Mouse (Mus musculus) lung, embryonic 14.5 days (tissue): Measurements from ENCODE around the gene 6030468B19Rik. TPM values are rescaled to one million over a fixed set of nuclear protein-coding genes. Genes with fewer than 3 reads are reported as not detected.

ENCODE experiments used
- ATAC-seq: fragments of 200-750 bp; cut with Nextera tagmentation; 2 replicates; pipeline ENCODE4 v1.8.0; 2017; ENCODE audit warnings: mild to moderate bottlenecking, moderate TSS enrichment, moderate library complexity; ENCODE audit not compliant: insufficient read depth
- DNase-seq: peaks from one replicate; pipeline ENCODE4 v3.0.0-alpha.2; 2015
- H3K27ac ChIP-seq: fragments of 300-500 bp; sonication (generic); 2 replicates; pipeline ENCODE4 v1.5.1; 2014; ENCODE audit warnings: low read depth, mild to moderate bottlenecking, moderate library complexity
- H3K27me3 ChIP-seq: fragments of 300-500 bp; sonication (generic); 2 replicates; pipeline ENCODE4 v1.6.1; 2014; ENCODE audit warnings: low read length, control low read depth; ENCODE audit not compliant: insufficient read depth
- H3K36me3 ChIP-seq: fragments of 300-500 bp; sonication (generic); 2 replicates; pipeline ENCODE4 v1.6.1; 2014; ENCODE audit warnings: control low read depth; ENCODE audit not compliant: insufficient read depth
- H3K4me1 ChIP-seq: fragments of 300-500 bp; sonication (generic); 2 replicates; pipeline ENCODE4 v1.6.1; 2014; ENCODE audit warnings: antibody characterized with exemption, control low read depth; ENCODE audit not compliant: insufficient read depth
- H3K4me2 ChIP-seq: fragments of 300-500 bp; sonication (generic); 2 replicates; pipeline ENCODE4 v1.6.1; 2014; ENCODE audit warnings: mild to moderate bottlenecking
- H3K4me3 ChIP-seq: fragments of 300-500 bp; sonication (generic); 2 replicates; pipeline ENCODE4 v1.5.1; 2014; ENCODE audit warnings: low read depth, low read length
- H3K9ac ChIP-seq: fragments of 300-500 bp; sonication (generic); 2 replicates; pipeline ENCODE4 v1.6.1; 2014
- H3K9me3 ChIP-seq: fragments of 300-500 bp; sonication (generic); 2 replicates; pipeline ENCODE4 v1.6.1; 2016; ENCODE audit warnings: low read depth, low read length, control low read depth
- CTCF ChIP-seq: IDR thresholded peaks from 2 replicates; pipeline ENCODE4 v1.5.1; 2016; ENCODE audit warnings: antibody characterized with exemption, low read depth
- WGBS: fragments of 180-500 bp; shearing (Covaris S2); extraction: QIAGEN DNeasy Blood & Tissue Kit; methylation state at CpG from one replicate; pipeline ENCODE4 v1.1.7; 2014; 5-methylcytosine and 5-hydroxymethylcytosine counted together
- polyA plus RNA-seq: library from polyadenylated mRNA; unstranded; fragments of >200 nt; fragmentation: Nextera tagmentation; extraction: Ambion mirVana; gene quantifications from 2 replicates; pipeline ENCODE4 v1.2.1, GENCODE M21; 2014

The 6030468B19Rik gene
- polyA plus RNA-seq, 1 experiment from 2014 or later, result 0.22 TPM

DNA sequence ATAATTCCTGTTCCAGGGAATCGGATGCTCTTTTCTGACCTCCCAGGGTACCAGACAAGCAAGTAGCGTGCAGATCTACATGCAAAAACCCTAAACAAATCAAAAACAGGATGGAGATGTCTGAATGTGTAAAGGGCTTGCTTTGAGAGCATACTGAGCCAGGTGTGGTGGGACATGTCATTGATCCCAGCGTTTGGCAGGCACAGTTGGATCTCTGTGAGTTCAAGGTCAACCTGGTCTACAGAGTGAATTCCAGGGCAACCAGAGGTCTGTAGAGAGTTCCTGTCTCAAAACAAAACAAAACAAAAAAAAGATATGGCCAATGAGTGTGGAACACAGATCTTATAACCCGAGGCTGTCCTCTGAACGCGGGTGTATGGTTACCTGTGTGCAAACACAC, 26.0 kb downstream of the 6030468B19Rik start:
- no peak overlapping the region for H3K4me3 ChIP-seq
- H3K4me1 ChIP-seq, result peaks cover 21% of the 10 kb centered on the region
- TF ChIP-seq CTCF, result no peak
- peak overlapping the region; percentile 59; the same call in 1 of the 2 replicates for H3K27ac ChIP-seq
- no peaks in the 10 kb centered on the region for H3K27me3 ChIP-seq
- ATAC-seq (no peak), DNase-seq (no peak)
- 0 out of 2 replicates have a peak overlapping the region, but pooled peaks have one; percentile 24 for H3K9ac ChIP-seq
- 86% methylated on average over 6 of the region's 6 CpGs for WGBS
- peak overlapping the region; percentile 82 for H3K4me2 ChIP-seq
- no peaks in the 10 kb centered on the region for H3K9me3 ChIP-seq
- H3K36me3 ChIP-seq, result peaks cover 51% of the 10 kb centered on the region

DNA sequence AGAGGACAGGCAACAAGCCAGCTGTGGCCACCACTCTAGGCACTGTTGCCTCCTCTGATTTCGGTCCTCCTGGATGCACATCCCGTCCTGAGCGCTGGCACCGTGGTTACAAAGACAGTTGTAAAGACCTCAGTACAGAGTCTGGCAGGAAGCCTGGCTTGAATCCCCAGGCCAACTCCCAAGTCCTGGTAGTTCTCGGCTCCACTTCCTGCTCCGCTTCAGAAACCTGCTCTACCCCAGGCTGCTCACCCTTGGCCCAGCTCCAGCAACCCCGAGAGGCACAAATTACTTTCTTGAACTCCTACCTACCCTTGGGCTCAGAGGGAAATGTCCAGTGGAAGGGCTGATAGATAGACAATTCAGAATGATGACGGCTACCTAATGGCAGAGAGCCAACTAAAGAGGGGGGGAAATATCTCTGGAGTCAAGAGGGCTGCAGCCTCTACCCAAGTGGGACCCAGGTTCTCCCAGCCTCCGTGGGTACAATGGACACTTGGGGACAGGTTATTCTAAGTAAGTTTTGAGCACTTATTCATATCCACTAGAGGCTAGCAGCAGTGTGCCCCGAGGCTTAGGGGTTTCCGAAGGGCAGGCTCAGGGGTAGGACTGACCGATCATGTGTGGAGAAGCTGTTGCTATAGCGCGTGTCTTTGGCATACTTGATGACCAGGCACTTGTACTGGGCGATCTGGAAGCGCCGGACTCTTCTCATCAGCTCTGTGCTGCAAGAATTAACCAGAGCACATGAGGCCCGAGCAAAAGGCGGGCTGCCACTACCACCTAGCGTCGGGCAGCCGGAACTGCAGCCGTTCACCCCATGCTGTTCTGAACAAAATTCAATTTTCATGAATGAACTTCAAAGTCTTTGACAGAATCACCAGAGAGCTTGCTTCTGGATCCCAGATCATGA, 26.9 kb downstream of the 6030468B19Rik start:
- DNase-seq, result peak; percentile 94
- Histone ChIP-seq H3K9me3 (no peaks in the 10 kb centered on the region), H3K27ac (peak overlapping the region; percentile 55; the same call in 1 of the 2 replicates), H3K4me1 (peaks cover 30% of the 10 kb centered on the region), H3K9ac (peak overlapping the region; percentile 81), H3K27me3 (no peaks in the 10 kb centered on the region), H3K36me3 (peaks cover 42% of the 10 kb centered on the region), H3K4me2 (peak overlapping the region; percentile 82), H3K4me3 (peak overlapping the region; percentile 66)
- 14% methylated on average over 23 of the region's 23 CpGs for WGBS
- peak; percentile 96 for TF ChIP-seq CTCF
- ATAC-seq, result peak; percentile 71

DNA sequence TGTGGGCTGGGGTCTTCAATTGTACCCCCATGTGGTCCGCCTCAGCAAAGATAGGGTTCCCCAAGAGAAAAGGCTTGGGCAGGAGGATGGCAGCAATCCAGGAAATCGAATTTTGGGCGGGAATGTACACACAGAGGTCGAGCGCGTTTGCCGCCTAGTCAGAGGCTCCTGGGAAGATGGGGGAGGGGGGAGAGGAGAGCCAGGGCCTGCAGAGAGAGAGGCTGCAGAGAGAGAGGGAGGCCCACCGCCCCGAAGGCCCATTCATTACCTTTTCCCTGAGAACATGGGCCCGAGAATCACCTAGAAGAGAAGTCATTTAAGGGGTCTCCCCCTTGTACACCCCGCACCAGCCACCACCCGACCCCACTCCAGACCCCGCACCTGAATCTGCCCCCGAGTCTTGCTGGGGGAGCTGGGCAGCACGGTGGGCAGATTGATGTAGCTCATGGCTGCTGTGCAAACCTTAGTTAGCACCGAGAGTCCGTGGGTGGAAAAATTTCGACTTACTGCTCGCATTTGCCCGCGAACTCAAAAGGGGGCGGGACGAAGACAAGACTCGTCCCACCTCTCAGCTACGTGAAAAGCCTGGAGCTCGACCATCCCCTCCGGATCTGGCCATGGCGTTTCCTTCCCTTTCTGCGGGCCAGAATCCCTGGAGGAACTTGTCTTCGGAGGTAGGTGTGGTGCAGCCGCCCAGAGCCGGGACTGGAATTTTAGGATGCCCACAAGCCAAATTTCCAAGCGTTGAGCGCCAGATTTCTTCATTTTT, 28.1 kb downstream of the 6030468B19Rik start, which contains the start of the genes Afmid and Tk1:
Afmid (plus strand) TSS at position 592 of the 769 bp plus-strand sequence.
Tk1 (minus strand) TSS at position 760 of the 769 bp plus-strand sequence.
- Histone ChIP-seq H3K36me3 (peaks cover 30% of the 10 kb centered on the region), H3K9ac (peak within 1 kb of the TSS; percentile 81), H3K9me3 (no peaks in the 10 kb centered on the region), H3K4me1 (peaks cover 37% of the 10 kb centered on the region), H3K27ac (peak within 1 kb of the TSS; percentile 89), H3K4me3 (peak within 1 kb of the TSS; percentile 66), H3K4me2 (peak within 1 kb of the TSS; percentile 82), H3K27me3 (no peaks in the 10 kb centered on the region)
- TF ChIP-seq CTCF, result no peak
- DNase-seq (peak; percentile 96), ATAC-seq (peak; percentile 55)
- WGBS, result under 1% methylated on average over 34 of the region's 34 CpGs

DNA sequence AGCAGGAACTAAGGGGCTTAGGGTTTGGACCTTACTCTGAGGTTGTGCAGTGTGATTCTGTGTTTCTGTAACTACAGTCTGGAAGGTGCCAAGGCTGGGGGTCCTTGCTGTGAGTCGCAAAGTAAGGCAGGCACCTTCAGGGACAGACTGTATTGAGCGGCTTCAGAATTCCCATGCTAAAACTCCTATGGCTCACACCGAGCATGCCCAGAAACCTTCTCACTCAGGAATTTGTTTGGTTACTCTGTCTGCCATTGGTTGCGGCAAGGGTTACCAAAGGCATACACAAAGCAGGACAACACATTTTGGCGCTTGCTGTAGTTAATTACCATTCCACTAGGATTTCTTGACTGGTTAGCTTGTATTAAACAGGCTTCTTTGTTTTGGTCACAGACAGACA, 28.7 kb downstream of the 6030468B19Rik start:
- peak; percentile 3; the same call in 1 of the 2 replicates for ATAC-seq
- no peak for TF ChIP-seq CTCF

DNA sequence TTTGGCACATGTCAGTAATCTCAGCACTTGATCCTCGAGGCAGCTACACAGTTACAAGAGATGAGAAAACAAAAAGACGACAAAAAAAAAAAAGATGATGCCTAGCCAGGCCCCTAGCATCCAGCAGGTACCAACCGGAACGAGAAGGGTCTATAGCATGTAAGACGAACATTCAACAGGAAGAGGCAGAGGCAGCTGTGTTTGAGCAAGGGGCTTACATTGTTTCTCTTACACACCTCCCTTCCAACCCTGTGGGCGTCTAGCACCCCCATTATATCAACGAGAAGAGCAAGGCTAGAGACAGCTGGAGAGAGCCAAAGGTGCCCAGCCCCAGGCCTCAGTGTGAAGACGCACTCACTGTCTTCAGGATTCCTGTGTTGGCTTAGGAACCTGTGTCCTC, 29.5 kb downstream of the 6030468B19Rik start:
- DNase-seq, result no peak
- Histone ChIP-seq H3K36me3 (peaks cover 16% of the 10 kb centered on the region), H3K27me3 (no peaks in the 10 kb centered on the region), H3K27ac (peak overlapping the region; percentile 89; the same call in 1 of the 2 replicates), H3K9ac (no peak overlapping the region; the same call in 1 of the 2 replicates), H3K9me3 (no peaks in the 10 kb centered on the region), H3K4me2 (peak overlapping the region; percentile 82), H3K4me3 (no peak overlapping the region; the same call in 1 of the 2 replicates), H3K4me1 (peaks cover 40% of the 10 kb centered on the region)
- 41% methylated on average over 8 of the region's 8 CpGs for WGBS
- ATAC-seq, result no peak
- no peak for TF ChIP-seq CTCF

More for the DNA sequence above, 28.7 kb downstream of the 6030468B19Rik start:
- Histone ChIP-seq H3K36me3 (peaks cover 24% of the 10 kb centered on the region), H3K4me1 (peaks cover 40% of the 10 kb centered on the region), H3K9me3 (no peaks in the 10 kb centered on the region), H3K27me3 (no peaks in the 10 kb centered on the region), H3K4me2 (peak overlapping the region; percentile 82), H3K4me3 (peak overlapping the region; percentile 66), H3K27ac (peak overlapping the region; percentile 89), H3K9ac (peak overlapping the region; percentile 81)
- DNase-seq, result peak; percentile 63
- WGBS, result 7% methylated on average over 5 of the region's 5 CpGs

DNA sequence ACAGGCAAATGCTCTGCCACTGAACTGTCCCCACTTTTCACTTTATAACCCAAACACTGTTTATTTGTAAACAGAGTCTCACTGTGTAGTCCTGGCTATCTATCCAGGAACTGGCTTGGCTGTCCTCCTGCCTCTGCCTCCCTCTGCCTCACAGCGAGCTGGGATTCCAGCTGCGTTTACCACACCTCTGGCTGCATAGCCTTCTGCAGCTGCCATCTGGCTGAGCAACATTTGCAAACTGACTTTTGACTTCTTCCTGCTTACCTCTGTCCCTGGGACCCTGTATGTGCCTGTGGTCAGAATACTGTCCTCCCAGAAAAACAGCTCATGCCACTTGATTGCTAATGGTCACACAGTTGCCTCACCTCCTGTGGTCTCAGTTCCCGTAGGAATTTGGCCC, 29.9 kb downstream of the 6030468B19Rik start:
- peak; percentile 27 for DNase-seq
- ATAC-seq, result no peak
- no peak overlapping the region for H3K4me3 ChIP-seq
- H3K9me3 ChIP-seq, result no peaks in the 10 kb centered on the region
- no peak overlapping the region for H3K27ac ChIP-seq
- H3K4me1 ChIP-seq, result peaks cover 40% of the 10 kb centered on the region
- no peak overlapping the region for H3K9ac ChIP-seq
- H3K4me2 ChIP-seq, result no peak overlapping the region
- no peaks in the 10 kb centered on the region for H3K27me3 ChIP-seq
- 36% methylated on average over 3 of the region's 3 CpGs for WGBS
- TF ChIP-seq CTCF, result no peak
- H3K36me3 ChIP-seq, result peaks cover 12% of the 10 kb centered on the region
